Mouse (Mus musculus): ENCODE measurements around the gene Eml4.
A peak's percentile ranks its signal among the peaks of the same experiment; 100 is the strongest.

The Eml4 gene

DNA sequence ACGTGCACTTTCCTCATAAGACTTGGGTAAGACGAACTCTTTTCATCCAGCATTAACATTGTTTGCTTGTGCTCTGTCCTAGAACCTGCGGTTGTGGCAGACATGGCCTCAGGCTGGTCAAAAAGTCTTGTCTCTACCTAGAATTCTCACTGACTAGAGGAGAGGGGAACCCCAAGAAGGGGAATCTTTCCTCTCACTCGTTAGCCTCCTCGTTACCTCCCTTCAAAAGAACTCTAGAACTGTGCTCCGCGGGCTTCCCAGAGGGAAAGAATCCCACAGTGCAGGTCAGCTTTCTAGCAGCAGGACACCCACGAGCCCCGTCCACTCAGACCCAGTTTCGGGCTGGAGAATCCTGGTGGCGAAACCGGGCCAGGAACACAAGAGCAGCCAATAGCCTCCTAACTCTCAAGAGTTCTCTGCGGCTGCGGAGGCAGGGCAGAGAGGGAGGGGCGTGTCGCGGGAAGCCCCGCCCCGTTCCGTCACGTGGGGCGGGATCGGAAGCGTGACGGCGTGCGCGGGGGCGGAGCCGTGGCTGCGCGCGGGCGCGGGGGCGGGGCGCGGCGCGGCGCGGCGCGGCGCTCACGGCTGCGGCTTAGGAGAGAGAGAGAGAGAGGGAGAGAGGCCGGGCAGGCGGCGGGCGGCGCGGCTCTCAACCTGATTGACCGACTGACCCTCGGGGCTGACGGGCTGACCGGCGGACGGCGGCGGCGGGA lies at the start of gene Eml4:
Gene Eml4 (plus strand): TSS at position 553 of the 713 bp plus-strand sequence.
- peak; percentile 92 to 95 for DNase-seq

DNA sequence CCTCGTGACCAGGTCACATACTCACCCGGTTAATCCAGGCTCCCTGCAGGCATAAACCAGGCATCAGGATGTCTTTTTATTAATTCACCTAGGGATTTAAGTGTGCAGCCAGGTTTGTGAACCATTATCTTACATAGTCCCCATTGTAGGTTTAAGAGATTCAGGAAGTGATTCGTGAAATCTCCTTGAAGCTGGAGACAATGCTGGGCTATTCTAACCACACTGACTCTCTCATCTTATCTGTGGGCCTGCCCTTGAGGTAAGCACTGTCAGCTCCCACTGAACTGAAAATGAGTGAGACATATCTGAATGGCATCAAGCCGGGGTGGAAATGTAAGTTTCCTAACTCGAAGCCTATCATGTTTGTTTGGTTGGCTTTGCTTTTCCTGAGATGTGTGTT lies 49.3 kb upstream of the Eml4 start:
- no peak for DNase-seq

DNA sequence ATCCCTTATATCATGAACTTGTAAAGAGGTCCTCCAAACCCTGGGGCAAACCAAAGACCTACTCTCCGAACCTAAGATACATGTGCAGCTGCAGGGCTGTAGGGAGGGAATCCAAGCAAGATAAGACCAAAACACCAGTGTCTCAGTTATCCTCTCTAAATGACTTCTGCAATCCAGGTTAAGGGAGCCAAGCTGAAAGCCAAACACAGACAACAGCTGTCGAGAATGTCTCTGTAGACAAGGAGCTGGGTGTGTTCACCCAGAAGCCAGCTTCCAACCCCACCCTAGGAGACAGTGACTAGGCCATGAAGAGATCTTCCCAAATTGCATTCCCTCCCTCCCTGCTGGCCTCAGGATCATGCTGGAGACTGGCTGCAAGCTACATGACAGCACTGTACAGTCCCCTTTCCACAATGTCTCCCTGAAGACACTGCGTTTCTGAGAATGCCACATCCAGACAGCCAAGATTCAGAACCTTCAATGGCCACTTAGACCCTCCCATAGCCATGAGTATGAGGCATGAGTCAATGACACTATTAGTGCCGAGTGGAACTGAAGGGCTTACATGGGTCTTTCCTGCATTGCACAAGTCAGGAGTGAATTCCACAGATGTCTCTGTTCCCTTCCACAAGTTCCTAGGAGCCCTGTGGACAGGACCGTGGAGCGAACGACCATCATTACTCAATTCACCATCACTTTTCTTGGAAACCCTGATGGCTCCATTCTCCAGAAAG lies 46.5 kb upstream of the Eml4 start:
- no peak for DNase-seq

DNA sequence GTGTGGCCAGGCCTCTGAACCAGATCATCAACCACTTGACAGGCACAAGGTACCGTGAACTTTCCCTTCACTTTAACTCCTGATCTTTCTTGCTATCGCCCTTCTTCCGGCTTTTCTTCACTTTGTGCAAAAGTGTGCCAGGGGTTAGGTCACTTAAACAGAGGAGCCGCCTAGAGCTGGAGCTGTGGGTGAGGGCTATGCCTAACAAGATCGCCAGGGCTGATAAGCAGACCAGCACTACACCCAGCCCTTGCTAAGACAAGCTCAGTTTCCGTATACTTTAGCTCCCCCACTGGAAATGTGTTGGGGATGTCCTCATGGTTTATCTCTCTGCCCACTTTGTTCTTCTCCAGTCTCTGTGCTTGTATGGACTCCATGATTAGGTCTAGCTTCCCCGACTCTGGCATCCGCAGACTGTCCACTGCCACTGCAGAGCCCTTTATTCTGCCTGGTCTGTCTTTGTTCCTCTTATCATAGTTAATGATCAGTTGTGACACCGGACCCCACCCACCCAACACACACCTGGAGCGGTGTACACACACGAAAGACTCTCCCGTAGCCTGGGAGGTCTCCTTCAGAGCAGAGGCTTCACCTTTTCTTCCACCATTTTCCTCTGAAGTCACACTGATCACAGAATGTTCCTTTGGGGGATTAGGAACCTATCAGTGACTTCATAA lies 43.6 kb upstream of the Eml4 start:
- no peak for DNase-seq

DNA sequence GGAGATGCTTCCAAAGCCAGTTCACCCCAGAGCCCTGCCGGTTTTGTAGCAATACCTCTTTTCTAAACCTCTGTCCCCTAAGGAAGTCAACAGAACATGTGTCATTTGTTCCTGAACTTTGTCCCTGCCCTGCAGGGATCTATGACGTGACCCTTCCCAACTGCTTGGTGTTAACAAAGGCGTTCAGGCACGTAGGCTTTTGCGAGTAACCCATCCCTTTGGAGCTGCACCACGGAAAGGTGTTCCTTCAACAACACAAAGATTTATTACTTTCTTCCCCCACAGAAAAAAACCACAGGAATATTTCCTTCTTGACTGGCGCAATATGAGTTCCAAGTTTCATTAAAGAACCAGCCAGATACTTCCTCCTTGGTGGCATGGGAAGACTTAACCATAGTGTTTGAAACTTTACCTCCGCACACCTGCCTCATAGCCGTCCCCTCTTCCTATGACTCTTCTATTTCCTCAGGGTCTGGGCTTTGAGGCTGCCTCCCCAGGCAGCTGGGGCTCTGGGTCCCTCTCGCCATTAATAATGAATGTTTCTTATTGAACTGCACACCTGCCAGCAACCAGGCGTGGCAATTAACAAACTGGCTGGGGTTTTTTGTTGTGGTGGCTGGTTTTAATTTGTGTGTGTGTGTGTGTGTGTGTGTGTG lies 43.0 kb upstream of the Eml4 start:
- no peak for DNase-seq

DNA sequence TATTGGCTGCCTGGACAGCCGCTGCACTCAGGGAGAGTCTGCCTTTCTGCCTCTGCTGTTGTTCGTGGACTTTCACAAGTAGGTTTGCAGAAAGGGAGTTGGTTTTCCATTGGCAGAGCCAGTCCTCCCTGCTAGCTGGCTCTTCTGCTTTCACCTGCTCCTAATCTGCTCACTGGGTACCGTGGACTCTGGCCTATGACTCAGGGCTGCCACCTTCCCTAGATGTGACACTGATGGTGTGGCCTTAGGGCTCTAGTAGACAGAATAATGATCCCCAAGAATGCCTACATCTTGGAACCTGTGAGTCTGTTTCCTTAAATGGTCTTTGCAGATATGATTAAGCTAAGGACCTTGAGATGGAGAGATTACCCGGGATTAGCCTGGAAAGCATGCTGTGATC lies 42.3 kb upstream of the Eml4 start:
- DNase-seq: no peak

DNA sequence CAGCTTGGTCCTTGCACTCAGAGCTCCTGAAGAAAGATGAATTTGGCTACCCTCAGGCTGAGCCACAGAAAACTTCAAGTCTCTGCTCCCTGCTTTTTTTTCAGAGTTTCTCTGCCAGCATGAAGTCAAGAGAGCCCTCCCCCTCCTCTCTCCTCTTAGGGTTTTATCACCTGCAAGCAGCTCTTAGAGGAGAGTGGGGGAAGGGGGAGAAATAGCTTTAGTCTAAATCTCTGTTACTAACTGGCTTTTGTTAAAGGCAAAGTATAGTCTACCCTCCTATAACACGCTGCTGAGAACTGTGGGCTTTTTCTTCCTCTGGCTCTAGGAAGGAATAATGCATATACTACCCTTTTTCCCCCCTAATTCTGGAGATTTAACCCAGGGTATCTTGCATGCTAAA lies 41.5 kb upstream of the Eml4 start:
- no peak for DNase-seq

DNA sequence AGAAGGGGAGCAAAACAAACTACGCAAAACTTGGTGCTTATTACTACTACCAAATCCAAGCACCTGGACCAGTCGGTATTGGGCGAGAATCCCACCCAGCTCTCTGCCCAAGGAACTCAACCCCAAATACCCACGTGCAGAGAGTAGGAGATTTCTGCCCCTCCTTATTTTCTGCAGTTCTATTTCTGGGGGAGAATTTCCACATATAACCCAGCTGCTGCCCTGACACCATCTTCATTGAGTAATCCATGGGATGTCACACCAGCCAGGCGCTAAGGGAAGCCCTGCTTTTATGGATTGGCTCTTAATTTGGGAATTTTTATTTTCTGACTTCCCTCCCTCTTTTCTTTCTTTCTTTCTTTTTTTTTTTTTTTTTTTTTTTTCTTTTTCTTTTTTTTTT lies 38.9 kb upstream of the Eml4 start:
- no peak for DNase-seq

DNA sequence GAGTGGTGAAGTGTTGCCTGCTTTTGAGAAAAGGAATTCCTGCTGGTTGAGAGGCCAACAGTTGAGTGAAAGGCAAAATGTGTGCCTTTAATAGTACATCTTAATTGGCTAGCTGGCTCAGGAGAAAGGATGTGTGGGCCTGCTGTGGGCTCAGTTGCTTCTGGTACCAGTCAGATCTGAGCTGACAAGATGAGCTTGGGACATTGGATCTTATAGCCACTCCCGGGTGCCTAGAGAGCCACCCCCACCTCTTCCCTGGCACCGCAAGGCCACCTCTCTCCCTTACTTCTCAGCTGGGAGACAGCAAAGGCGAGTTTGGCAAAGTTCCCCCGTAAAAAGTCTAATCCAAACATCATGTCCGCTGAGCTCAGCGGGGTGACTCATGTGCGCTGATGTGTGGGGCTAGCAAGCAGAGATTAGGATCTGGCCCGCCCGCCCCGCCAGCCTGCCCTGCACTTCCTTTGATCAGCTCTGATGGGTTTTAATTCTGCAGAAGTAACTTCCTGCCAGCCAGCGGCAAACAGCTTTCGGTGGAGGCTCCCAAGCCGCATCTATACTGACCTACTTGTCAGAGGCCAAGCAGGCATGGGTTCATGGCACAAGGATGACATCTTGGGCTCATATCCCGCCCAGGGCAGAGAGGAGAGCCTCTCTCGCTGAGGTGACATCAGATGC lies 38.4 kb upstream of the Eml4 start:
- DNase-seq: no peak

DNA sequence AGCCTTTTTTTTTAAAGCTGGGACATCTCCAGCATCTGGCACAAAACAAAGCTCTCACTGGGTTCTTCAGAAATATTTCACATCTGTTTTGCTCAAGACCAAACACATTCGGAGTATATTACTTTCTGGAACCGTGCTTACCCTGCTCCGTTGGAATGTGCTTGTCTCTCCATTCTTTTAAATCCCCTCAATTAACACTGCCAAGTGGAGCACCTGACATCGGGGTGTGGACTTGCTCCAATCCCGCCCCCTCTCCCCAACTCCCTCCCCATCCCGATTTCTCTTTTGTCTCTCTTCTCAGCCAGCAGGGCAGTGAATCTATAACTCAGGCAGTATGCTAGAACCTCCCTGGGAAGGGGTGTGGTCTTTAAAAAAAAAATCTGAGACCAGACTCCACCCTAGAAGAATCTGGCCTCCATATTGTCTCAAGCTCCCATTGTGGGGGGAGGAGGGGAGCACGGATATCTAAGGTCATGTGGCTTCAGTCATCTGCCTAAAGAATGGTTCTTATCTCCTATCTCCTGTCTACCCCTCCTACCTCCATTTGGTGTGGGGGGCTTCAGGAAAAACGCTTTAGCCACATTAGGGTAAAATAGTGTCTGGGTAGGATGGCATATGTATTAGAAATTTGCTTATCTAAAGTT lies 37.6 kb upstream of the Eml4 start:
- no peak for DNase-seq

DNA sequence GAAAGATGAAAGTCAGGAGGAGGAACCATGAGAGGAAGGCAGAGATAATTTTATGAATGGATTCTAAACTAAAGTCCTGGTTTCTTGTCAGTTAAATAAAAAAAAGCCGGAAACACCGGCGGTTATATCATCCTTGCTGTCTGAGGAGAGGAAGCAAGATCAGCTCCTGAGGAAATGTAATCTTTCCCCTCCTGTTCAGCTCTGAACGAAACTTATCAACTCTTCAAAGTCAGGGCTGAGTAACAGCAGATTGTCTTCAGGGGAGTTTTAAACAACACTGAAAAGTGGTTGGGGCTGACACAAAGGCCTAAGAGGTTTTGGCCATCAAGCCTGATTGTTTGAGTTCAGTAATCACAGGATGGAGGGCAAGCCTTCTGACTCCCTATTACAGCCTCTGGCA lies 35.3 kb upstream of the Eml4 start:
- DNase-seq: no peak

DNA sequence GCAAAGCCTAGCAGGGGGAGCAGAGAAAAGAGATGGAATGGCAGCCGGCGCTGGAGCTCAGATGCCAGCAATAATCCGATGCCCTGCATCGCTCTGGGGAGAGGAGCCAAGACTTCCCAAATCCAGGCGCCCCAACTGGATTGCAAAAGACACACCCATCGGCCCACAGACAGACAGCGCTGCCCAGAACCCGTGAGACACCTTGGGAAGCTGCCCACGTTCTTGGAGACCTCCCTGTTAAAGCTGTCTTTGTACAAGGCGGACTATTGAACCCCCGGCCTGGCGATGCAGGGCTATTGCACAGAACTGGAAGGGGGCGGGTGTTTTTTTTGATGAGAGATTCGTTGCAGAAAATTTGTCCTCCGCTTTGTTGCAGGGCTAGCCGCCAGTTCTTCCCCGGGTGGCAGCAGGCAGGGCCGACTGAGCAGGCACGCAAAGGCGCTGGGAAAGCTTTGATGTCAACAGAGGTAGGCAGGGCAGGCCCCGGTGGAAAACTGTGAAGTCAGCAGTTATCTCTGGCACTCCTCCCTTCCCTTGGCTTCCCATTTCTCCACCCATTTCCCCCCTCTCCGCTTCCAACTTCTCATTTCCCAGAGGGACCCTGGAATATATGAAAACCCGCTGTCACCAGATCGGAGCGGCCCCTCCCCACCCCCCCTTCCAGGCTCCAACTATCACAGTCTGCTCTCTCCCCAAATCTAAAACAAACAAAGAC lies 28.0 kb upstream of the Eml4 start:
- DNase-seq: peak; percentile 22 to 23

DNA sequence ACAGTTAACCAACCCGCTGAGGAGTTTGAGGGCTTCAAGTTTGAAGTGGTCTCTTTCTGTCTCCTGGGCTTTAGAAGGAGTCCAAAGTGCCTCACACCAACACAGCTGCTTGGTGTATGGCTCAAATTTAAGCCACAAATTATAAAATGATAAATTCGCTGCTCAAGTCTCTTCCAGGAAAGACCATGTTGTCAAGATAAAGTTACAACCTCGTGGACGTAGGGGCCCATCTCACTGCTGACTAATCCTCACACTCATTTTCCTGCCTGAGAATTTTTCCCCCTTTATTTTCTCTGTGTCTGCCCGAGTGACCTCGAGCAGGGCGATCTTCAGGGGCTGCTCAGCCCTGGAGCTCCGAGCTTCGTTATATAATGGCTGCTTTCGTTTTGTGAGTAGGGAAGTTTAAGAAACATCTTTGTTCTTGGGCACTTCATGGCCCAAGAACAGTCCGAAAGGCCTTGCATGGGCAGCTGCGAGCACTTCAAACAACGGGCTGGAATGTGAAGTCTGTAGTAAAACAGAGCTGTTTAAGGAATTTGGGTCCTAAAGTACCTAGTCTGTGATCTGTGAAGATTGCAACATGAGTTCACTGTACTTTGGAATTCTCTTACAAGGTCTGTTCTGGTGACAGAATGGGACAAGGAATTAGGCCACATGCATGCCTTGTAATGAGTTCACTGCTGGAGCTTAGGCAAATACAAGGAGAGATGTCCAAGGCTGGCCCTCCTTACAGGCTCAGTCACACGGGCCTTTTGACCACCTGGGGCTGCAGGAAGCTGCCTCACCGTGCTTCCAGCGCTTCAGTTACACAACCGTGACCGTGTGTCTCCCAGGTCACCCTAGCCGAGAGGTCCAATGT lies 27.1 kb upstream of the Eml4 start:
- DNase-seq: no peak

DNA sequence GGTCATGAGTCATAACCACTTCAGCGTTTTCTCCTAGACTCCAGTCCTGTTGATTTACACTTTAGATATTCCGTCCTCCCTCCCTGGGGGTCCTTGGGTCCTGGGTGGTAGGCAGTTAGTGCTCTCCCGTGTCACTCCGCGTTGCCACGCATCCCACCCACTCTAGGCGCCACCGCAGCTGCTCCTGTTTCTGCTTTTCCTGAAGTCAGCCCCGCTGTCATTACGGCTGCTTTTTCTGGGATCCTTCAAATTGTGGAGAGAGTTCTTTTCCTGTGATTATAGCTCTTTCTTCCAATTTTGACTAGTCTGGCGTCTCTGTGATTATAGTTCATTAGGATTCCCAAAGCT lies 26.5 kb upstream of the Eml4 start:
- no peak for DNase-seq

DNA sequence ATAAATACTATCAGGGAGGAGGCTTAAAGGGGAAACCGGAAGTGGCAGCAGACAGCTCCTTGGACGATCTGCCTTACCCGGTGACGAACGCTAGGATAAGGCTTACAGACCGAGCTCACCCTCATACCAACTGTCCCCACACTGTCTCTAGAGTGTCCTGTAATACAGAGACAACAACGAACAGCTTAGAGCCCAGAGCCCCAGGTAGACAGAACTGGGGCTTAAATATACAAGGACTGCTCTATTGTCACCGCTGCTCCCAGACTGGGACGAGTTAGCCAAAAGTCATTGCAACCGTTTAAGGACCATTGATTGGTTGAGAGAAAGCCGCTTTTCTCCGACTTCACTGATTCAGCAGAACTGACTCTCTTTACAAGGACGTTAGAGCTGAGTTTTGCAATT lies 15.5 kb upstream of the Eml4 start:
- no peak for DNase-seq

DNA sequence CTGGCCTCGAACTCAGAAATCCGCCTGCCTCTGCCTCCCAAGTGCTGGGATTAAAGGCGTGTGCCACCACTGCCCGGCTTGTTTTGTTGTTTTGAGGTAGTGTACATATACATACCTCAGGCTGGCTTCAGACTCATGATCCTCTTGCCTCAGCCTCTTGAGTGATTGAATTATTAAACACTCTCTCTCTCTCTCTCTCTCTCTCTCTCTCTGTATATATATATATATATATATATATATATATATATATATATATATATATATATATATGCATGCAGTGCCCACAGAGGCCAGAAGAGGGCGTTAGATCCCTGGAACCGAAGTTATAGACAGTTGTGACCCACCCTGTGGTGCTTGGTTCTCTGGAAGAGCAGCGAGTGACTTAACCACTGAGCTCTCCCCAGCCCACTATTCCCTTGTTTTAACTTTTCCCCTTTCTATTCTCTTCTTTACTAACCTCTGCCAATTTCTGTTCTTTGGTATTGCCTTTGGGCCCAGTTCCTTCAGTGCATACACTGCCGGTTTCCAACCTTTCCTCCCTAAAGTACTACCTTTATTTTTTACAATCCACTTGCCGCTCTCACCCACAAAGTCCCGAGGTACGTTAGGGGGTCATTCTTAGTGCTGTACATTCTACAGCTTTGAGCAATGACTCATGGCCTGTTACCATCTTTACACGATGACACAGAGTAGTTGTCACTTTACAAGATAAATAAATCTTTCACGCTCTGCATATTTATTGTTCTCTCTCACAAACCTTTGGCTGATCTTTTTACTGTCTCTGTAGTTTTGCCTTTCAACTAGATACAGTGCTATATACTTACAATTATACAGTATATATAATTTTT lies 13.5 kb upstream of the Eml4 start:
- no peak for DNase-seq

DNA sequence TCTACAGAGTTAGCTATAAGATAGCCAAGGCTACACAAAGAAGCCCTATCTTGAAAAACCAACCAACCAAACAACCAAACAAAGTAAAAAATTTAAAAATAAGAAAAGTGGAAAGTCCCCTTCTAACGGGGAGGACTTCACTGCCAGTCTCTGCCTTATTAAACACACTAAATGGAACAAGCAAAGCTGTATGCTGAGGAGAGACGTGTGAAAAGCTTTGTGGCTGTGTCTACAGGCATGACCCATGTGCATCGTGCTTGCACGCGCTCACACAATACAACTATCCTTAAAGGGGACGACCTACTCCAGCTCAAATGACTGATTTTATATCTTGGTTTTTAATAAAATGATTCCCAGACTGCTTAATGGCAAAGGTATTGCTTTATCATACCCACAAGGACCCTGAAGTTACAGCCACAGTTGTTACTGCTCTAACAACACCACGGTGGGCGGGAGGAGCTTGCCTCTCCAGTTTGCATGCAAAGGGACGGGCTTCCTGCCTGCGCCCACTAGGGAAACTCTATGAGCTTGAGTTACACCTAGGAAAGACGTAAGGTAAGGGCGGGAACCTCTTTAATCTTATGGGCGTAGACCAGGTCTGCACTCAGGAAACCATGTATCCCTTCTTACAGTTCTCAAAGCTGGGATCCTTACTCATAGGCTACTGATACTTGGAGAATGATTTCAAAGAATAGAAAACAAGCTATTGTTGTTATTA lies 11.2 kb upstream of the Eml4 start:
- no peak for DNase-seq

DNA sequence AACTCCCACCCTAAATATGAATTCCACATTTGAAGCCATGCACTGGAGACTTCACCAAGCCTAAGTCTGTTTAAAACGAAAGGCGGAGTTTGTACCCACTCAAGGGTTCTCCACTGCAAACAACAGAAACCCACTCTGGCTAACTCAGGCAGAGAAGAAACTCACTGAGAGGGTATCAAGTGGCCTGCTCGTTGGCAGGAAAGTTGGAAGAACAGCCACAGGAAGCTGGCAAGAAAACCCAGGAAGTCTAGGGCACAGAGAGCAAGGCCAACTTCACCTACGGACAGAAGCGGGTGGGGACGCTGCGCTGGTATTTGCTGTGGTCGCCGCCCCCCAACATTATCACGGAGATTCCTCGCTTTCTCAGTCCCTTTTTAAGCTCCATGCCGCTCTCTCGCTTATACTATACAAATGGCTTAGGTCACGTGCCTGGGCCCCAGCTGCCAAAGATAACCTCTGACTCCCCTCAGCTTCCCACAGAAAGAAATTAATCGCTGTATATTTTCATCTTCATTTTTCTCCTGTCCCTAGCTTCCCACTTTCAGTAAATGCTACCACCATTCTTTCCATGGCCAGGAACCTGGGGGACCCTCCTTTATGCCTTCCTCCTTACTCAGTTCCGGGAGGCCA lies 9.7 kb upstream of the Eml4 start:
- no peak for DNase-seq

DNA sequence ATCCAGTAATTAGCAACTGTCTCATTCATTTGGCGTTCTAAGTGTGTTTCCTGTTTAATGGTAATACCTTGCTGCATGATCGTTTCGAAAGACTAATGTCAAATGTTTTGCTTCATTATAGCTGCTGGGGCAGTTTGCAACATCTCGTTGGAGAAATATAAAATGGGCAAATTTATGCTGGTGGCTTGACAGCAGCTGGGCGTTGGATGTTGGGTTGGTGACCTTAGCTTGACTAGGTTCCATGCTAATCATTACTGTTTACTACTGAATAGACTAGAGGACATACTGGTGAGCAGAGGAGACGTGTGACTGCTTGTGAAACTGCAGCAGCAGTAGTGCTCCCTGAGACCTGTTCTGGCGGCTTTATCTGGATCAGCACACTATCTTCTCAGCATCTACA lies 6.5 kb upstream of the Eml4 start:
- no peak for DNase-seq

Data from cerebellum, postnatal 36 days (tissue).